Mouse (Mus musculus) duodenum, adult 2 months (tissue): Measurements from ENCODE around the gene Emb. TPM values are rescaled to one million over a fixed set of nuclear protein-coding genes. Genes with fewer than 3 reads are reported as not detected.

Source experiments
- polyA plus RNA-seq: library from polyadenylated mRNA; depleted of rRNA; stranded (reverse); fragments of >200 nt; gene quantifications from 2 replicates; pipeline ENCODE4 v1.2.3, GENCODE M21; 2012; ENCODE audit warnings: low replicate concordance; rRNA removed

Emb gene
- polyA plus RNA-seq, result 3.3 and 3.7 TPM in 2 replicates

DNA sequence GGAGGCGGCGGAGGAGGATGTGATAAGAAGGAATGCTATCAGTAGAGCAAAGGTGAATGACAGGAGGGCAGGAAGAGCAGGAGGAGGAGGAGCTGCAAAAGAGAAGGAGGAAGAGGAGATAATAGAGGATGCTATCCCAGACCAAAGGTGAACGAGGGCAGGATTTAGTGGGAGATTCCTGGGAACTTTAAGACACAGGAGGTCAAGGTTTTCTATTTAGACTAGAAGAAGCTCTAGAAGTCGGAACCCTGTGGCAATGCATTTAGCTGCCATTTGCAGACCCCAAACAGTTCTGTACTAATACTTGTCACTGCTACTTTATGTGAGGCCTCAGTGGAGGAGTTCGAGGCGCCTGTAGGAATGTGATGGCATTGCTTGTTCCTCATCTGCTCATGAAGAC, at the start of gene Emb:
TSS of gene Emb (plus strand) at position 301 of the 400 bp plus-strand sequence.

DNA sequence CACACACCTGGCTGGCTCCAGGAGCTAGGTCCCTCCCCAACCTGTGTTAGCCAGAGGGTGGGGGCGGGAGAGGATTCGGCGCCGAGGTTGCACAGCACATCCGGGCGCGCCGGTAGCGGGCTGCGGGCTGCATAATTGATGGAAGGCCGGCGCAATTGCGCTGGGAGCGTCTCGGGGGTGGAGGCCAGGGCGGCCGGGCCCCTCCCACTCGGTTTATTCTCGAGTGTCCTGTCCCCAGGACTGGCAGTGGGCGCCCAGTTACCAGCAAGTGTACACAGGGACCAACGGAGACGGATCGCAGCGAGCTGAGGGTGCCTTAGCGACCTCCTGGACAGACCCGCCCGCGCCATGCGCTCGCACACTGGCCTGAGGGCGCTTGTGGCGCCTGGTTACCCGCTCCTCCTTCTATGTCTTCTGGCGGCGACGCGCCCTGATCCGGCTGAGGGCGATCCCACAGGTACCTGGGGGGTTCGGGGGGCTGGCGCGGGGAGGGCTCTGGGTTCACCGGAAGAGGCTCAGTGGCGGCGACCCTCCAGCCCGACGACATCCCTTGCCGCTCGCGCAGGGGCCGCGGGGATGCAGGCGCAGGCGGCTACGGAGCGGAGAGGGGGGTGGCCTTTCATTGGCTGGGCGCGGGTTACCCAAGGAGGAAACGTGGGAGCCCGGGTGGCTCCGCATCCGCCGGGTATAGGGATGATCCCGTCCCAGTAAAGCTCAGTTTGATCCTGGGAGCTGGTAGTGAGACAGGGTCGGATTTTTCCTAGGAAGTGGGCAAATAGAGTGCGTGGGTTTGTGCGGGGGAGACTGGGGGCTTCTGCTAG, 12.4 kb downstream of the Emb start, which contains the start of gene Gm17509:
TSS of gene Gm17509 (minus strand) at position 575 of the 821 bp plus-strand sequence.

Other genes with a start within 250 kb of the Emb start
- 0.88 and 1.1 TPM in 2 replicates for gene Parp8, start 183.0 kb upstream of the Emb start, polyA plus RNA-seq
- gene Gm17509, start 12.5 kb downstream of the Emb start, polyA plus RNA-seq, result not detected in 2 replicates